Mouse (Mus musculus) Patski (cell line): ENCODE measurements around the gene Themis2. TPM values are rescaled to one million over a fixed set of nuclear protein-coding genes. Genes with fewer than 3 reads are reported as not detected.

Source experiments
- ATAC-seq: fragments of 100-300 bp; one replicate; pipeline ENCODE4 v1.8.0; 2021
- CTCF ChIA-PET: fragments of 350-600 bp; sonication (Branson Sonifier 250); formaldehyde crosslinking; loops from one replicate; lab custom pipeline; 2022; ENCODE audit warnings: inconsistent platforms; lab: Charles Lee
- POLR2A ChIA-PET: fragments of 350-600 bp; sonication (Branson Sonifier 250); formaldehyde crosslinking; loops from one replicate; lab custom pipeline; 2022; ENCODE audit warnings: antibody characterized with exemption, inconsistent platforms; lab: Charles Lee
- DNase-seq: peaks from one replicate; pipeline ENCODE4 v3.0.0-alpha.2; 2011; ENCODE audit warnings: low read depth, low spot score
- H3K27me3 ChIP-seq: fragments of 371-371 bp; one replicate; pipeline ENCODE4 v1.5.1; 2021
- CTCF ChIP-seq: fragments of 100-300 bp; IDR thresholded peaks from one replicate; pipeline ENCODE4 v1.5.1; 2021
- in situ Hi-C: fragments of 300-500 bp; cut with MboI; formaldehyde crosslinking; loops from 3 replicates; pipeline ENCODE4 v1.11.1; 2018; ENCODE audit warnings: low pct_unique_long_range_greater_than_20kb, mixed read lengths
- polyA plus RNA-seq: library from polyadenylated mRNA; unstranded; gene quantifications from one replicate; pipeline ENCODE4 v1.2.3, GENCODE M21; 2021

Gene Themis2
- polyA plus RNA-seq, 1 experiment from 2014 or later: not detected

DNA sequence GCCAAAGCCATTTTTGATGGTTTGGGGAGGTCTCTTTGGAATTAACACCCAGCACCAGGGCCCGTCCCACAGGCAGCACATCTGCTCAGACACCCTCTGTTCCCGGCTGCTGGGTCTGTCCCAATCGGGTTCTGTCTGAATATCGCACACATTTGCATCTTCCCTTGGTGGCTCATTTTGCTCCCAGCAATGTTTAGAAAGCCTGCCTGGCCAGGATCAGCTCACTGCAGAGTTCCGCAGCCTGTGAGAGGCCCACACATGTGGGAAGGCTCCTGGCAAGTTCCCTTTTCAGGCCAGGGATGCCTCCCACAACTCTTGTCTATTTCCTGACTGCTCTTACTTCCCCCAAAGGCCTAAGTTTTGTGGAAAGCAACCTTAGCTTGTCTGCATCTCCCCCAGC lies 13.4 kb upstream of the Themis2 start:
- in situ Hi-C loops: no loop called here
- no peak for DNase-seq
- ATAC-seq: no peak
- ChIA-PET CTCF (no interaction called here), POLR2A (no interaction called here)
- TF ChIP-seq CTCF: no peak
- no peaks in the 10 kb centered on the region for H3K27me3 ChIP-seq

DNA sequence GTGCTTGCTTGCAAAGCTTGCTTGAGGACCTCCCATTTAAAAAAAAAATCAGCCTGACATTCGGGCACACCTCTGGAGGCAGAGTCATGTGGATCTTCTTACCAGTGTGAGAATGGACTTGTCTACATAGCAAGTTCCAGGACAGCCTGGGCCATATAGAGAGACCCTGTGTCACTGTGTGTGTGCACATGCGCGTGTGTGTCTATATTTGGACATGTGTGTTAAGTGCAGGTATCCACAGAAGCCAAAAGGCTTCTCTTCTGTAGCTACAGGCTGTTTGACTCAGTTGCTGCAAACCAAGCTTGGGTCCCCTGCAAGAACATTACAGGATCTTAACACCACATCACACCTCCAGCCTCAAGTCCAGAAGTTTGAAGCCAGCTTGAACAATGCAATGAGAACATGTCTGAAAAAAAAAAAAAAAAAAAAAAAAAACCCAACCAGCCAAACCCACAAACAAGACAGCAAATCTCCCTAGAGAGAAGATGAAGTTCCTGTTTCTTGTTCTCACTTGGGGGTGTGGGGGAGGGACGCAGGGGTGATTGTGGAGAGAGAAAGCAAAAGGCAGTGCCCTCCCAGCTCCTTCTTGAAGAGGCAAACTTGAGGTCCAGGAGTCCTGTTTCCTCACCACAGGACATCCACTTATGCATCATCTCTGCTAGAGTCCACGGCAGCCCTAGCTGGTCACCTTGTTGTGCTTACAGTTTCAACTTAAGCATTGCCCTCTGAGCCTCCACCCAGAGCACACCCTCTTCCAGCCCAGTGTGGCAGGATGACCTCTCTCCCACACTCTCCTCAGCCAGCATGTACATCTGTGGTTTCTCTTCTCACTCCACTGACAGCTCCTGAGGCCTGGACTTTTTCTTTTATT lies 11.8 kb upstream of the Themis2 start:
- no peak for DNase-seq
- CTCF ChIA-PET: no interaction called here
- no peaks in the 10 kb centered on the region for H3K27me3 ChIP-seq
- no peak for ATAC-seq
- POLR2A ChIA-PET: interaction anchor here (0.6 kb wide), 1 partner anchor 10 kb away, joined by 4 read pairs; no protein-coding TSS in a partner anchor
- in situ Hi-C loops: no loop called here
- TF ChIP-seq CTCF: no peak

DNA sequence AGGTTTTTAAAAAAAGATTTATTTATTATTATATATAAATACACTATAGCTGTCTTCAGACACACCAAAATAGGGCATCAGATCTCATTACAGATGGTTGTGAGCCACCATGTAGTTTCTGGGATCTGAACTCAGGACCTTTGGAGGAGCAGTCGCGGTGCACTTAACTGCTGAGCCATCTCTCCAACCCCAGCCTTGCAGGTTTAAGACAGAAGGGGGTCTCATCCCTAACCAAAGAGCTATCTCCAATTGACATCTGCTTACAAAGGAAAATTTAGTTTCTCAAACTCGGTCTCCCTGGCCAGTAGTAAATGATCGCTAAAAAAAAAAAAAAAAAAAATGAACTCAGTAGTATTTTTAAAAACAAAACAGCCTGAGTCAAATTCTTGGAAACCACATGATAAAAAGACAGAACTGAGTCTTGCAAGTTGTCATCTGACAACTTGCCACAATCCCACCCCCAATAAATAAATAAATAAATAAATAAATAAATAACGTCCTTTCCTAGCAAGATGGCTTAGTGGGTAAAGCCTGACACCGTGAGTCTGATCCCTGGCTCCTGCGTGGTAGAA lies 10.5 kb upstream of the Themis2 start:
- no peak for TF ChIP-seq CTCF
- ATAC-seq (no peak), DNase-seq (no peak)
- no peaks in the 10 kb centered on the region for H3K27me3 ChIP-seq
- in situ Hi-C loops: no loop called here
- ChIA-PET CTCF (no interaction called here), POLR2A (no interaction called here)

DNA sequence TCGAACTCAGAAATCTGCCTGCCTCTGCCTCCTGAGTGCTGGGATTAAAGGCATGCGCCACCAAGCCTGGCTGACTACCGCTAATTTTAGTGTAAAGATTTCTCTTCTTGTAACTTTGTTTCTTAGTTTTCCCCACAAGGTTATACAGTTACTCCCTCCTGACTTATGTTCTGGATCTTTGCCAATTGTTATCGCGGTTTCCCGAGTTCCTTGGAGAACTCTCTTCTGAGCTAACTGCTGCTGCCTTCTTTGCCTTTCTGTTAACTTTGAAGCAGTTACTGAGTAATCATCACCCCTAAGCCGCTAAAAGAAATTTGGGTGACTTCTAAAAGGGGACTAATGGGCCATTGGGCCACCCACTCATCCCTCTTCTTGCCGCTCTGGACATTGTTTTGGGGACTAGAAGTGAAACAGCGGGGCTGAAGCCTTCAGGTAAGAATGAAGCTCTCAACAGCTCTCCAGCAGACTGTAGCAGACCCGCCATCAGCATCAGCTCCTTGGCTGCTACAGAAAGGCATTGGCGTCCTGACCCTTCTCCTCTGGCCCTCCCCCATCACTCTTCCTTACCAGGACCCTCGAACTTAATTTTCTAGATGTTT lies 9.5 kb upstream of the Themis2 start:
- POLR2A ChIA-PET: interaction anchor here (0.5 kb wide), 1 partner anchor 29 kb away, joined by 3 read pairs; no protein-coding TSS in a partner anchor
- no peak for TF ChIP-seq CTCF
- no peak for ATAC-seq
- DNase-seq: no peak
- H3K27me3 ChIP-seq: no peaks in the 10 kb centered on the region
- CTCF ChIA-PET: interaction anchor here (0.7 kb wide), 1 partner anchor 12 kb away, joined by 3 read pairs; no protein-coding TSS in a partner anchor
- in situ Hi-C loops: no loop called here

DNA sequence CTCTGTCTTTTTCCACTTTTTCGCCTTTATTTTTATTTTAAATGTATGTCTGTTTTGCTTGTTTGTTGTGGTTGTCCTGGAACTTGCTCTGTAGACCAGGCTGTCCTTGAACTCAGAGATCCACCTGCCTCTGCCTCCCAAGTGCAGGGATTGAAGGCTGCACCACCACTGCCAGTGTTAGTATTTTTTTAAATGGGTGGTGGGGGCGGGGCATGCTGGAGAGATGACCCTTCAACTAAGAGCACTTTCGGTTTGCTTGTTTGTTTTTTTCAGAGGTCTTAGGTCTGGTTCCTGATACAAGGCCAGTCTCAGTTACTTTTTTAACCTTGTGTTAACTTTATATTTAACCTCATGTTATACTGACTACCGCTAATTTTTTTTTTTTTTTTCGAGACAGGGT lies 9.0 kb upstream of the Themis2 start:
- ChIA-PET POLR2A (interaction anchor here (0.5 kb wide), 1 partner anchor 28 kb away, joined by 3 read pairs; no protein-coding TSS in a partner anchor), CTCF (no interaction called here)
- in situ Hi-C loops: no loop called here
- no peak for DNase-seq
- no peak for ATAC-seq
- H3K27me3 ChIP-seq: no peaks in the 10 kb centered on the region
- TF ChIP-seq CTCF: no peak

DNA sequence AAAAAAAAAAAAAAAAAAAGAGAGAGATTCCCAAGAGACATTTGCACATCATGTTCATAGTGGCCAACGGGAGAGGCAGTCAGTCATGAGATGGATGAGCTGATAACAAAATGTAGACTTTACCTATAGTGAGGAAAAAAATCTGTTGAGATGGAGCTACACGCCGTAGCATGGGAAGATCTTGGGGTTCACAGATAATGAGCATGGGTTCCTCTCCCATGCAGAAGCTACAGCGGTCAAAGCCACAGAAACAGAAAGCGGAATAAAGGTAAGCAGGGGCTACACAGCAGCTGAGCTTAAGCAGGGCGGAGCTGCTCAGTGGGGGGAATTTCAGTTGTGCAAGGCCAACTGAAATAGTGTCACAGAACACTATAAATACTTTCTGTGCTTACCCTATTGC lies 8.1 kb upstream of the Themis2 start:
- DNase-seq (no peak), ATAC-seq (no peak)
- in situ Hi-C loops: no loop called here
- ChIA-PET CTCF (no interaction called here), POLR2A (interaction anchor here (0.7 kb wide), 1 partner anchor 36 kb away, joined by 3 read pairs; the partner anchor contains the start of gene Rpa2)
- no peak for TF ChIP-seq CTCF
- no peaks in the 10 kb centered on the region for H3K27me3 ChIP-seq

DNA sequence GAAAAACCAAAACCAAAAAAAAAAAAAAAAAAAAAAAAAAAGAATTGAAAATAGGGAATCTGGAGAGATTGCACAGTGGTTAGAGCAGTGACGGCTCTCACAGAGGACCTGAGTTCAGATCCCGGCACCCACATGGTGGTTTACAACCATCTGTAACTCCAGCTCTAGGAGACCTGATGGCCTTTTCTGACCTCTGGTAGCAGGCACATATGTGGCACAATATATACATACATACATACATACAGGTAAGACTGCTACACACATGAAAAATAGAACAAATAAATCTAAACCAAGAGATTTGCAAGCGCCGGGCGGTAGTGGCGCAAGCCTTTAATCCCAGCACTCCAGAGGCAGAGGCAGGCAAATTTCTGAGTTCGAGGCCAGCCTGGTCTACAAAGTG lies 7.7 kb upstream of the Themis2 start:
- POLR2A ChIA-PET: interaction anchor here (0.7 kb wide), 1 partner anchor 36 kb away, joined by 3 read pairs; the partner anchor contains the start of gene Rpa2
- in situ Hi-C loops: no loop called here
- TF ChIP-seq CTCF: no peak
- ATAC-seq: no peak
- CTCF ChIA-PET: no interaction called here
- DNase-seq: no peak
- H3K27me3 ChIP-seq: no peaks in the 10 kb centered on the region

DNA sequence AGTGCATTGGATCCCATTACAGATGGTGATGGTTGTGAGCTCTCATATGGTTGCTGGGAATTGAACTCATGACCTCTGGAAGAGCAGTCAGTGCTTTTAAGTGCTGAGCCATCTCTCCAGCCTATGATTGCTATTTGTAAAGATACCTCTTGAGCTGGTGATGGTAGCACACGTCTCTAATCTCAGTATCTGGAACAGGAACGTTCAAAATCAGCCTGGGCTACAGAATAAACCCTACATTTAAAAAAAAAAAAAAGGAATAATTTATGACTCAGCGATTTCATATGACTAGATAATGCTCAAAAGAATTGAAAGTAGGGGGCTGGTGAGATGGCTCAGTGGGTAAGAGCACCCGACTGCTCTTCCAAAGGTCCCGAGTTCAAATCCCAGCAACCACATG lies 7.0 kb upstream of the Themis2 start:
- H3K27me3 ChIP-seq: no peaks in the 10 kb centered on the region
- TF ChIP-seq CTCF: no peak
- CTCF ChIA-PET: no interaction called here
- in situ Hi-C loops: no loop called here
- POLR2A ChIA-PET: interaction anchor here (0.6 kb wide), 1 partner anchor 9 kb away, joined by 3 read pairs; no protein-coding TSS in a partner anchor
- ATAC-seq: no peak
- no peak for DNase-seq

DNA sequence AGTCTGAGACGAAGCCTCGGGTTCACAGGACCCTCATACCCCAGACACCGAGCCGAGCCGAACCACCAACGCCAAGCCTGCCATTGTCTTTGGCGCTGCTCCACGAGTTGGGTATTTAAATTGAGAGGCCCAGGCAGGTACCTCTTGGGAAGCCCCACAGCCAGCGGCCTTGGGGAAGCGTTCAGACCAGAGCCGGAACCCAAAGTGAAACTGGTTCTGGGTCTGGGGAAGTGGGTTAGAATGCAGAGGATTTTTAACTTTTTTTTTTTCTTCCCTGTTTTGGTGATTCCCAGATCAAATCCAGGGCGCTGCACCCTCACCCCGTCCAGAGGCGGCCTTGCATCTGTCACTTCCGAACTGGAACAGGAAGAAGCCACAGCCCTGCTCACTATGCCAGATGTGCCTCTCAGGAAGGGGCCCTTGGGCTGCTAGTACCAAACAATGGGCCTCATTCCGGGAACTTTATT lies 6.0 kb upstream of the Themis2 start:
- ATAC-seq: no peak
- POLR2A ChIA-PET: no interaction called here
- CTCF ChIA-PET: no interaction called here
- no peak for TF ChIP-seq CTCF
- DNase-seq: no peak
- H3K27me3 ChIP-seq: no peaks in the 10 kb centered on the region
- in situ Hi-C loops: no loop called here

DNA sequence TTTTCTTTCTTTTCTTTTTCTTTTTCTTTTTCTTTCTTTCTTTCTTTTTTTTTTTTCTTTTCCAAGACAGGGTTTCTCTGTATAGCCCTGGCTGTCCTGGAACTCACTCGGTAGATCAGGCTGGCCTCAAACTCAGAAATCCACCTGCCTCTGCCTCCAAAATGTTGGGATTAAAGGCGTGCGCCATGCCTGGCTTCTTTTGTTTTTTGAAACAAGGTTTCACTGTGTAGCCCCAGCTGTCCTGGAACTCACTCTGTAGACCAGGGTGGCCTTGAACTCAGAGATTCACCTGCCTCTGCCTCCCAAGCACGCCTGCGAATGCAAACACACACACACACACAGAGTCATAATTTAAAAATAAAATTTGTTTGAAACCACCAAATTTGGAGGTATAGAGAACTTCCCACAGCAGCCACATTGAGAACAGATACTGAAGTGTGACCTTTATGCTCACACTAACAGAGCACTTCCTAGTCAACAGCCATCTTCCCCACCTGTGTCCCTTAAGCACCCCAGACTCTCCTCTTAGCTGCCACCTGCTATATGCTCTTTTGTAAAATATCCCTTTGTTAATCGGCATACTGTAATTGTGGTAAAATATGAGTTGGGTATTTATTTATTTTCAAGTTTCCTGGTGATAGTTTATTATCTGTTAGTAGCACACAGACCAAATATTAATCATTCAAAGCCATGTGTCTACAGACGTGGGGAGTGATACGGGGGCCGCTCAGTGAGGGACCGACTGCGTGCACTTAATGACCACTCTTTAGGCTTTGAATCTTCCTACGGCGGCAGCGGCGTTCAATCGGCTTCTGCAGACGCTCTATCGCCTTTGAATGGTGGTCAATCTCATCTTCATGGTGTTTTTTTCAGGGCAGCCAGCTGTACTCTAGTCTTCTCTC lies 5.2 kb upstream of the Themis2 start:
- ChIA-PET POLR2A (no interaction called here), CTCF (no interaction called here)
- no peak for ATAC-seq
- no peak for TF ChIP-seq CTCF
- H3K27me3 ChIP-seq: no peaks in the 10 kb centered on the region
- no peak for DNase-seq
- in situ Hi-C loops: no loop called here
